Mouse (Mus musculus) G1E (cell line): ENCODE measurements around the gene Lgals7.

Experiments used
- CTCF ChIP-seq: IDR thresholded peaks from 2 replicates; pipeline ENCODE4 v1.5.1; 2012; ENCODE audit warnings: low read depth, low read length, inconsistent platforms, mixed read lengths
- GATA1 ChIP-seq: IDR thresholded peaks from 2 replicates; pipeline ENCODE4 v1.6.1; 2012; ENCODE audit warnings: borderline replicate concordance, low read length, inconsistent platforms, mixed read lengths

DNA sequence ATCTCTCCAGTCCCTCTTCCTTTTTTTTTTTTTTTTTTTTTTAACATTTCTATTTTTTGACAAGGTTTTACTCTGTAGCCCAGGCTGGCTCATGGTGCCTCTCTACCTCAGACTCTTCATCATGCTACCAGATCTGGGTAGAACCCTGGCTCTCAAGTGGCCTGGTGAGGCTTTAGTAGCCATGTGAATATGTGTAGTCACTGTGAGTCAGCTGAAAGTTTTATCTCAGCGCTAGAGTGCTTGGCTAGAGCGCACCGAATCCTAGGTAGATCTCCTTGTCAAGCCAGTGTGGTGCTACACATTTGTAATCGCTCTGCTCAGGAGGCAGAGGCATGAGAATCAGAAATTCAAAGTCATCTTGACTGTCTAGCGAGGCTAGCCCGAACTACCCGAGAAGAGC is 13.5 kb downstream of the Lgals7 start:
- TF ChIP-seq GATA1: no peak
- no peak for TF ChIP-seq CTCF
